Mouse (Mus musculus) hindbrain, embryonic 11.5 days (tissue): ENCODE results near the gene Efna3. TPM values are rescaled to one million over a fixed set of nuclear protein-coding genes. Genes with fewer than 3 reads are reported as not detected.

Experiments
- ATAC-seq: fragments of 200-750 bp; cut with Nextera tagmentation; 2 replicates; pipeline ENCODE4 v1.8.0; 2017; ENCODE audit warnings: mild to moderate bottlenecking, moderate TSS enrichment, moderate library complexity; ENCODE audit not compliant: low FRiP score
- DNase-seq: peaks from one replicate; pipeline ENCODE4 v3.0.0-alpha.2; 2015; ENCODE audit warnings: low spot score
- H3K27ac ChIP-seq: fragments of 300-500 bp; sonication (generic); 2 replicates; pipeline ENCODE4 v1.5.1; 2014; ENCODE audit warnings: mild to moderate bottlenecking, low read depth, low read length
- H3K27me3 ChIP-seq: fragments of 300-500 bp; sonication (generic); 2 replicates; pipeline ENCODE4 v1.6.1; 2014; ENCODE audit warnings: mild to moderate bottlenecking, low read length, moderate library complexity, mixed read lengths; ENCODE audit not compliant: control insufficient read depth, insufficient read depth
- H3K36me3 ChIP-seq: fragments of 300-500 bp; sonication (generic); 2 replicates; pipeline ENCODE4 v1.6.1; 2014; ENCODE audit warnings: mild to moderate bottlenecking, low read length, moderate library complexity, mixed read lengths; ENCODE audit not compliant: control insufficient read depth, insufficient read depth
- H3K4me1 ChIP-seq: fragments of 300-500 bp; sonication (generic); replicated peaks from 2 replicates; pipeline ENCODE4 v1.6.1; 2014; ENCODE audit warnings: low read length, mixed read lengths; ENCODE audit not compliant: control insufficient read depth, insufficient read depth
- H3K4me2 ChIP-seq: fragments of 300-500 bp; sonication (generic); replicated peaks from 2 replicates; pipeline ENCODE4 v1.6.1; 2014; ENCODE audit warnings: mild to moderate bottlenecking, low read depth, low read length
- H3K4me3 ChIP-seq: fragments of 300-500 bp; sonication (generic); 2 replicates; pipeline ENCODE4 v1.5.1; 2014; ENCODE audit warnings: low read depth, low read length
- H3K9ac ChIP-seq: fragments of 300-500 bp; sonication (generic); 2 replicates; pipeline ENCODE4 v1.6.1; 2014; ENCODE audit warnings: low read depth, low read length
- H3K9me3 ChIP-seq: fragments of 300-500 bp; sonication (generic); 2 replicates; pipeline ENCODE4 v1.6.1; 2016; ENCODE audit warnings: low read length; ENCODE audit not compliant: control insufficient read depth
- WGBS: fragments of 180-500 bp; shearing (Covaris S2); extraction: QIAGEN DNeasy Blood & Tissue Kit; methylation state at CpG from one replicate; pipeline ENCODE4 v1.1.7; 2014; 5-methylcytosine and 5-hydroxymethylcytosine counted together
- polyA plus RNA-seq: library from polyadenylated mRNA; unstranded; fragments of >200 nt; fragmentation: Nextera tagmentation; extraction: Ambion mirVana; gene quantifications from 2 replicates; pipeline ENCODE4 v1.2.1, GENCODE M21; 2014

Efna3 gene
- polyA plus RNA-seq, 1 experiment from 2014 or later, result 13.8 TPM

DNA sequence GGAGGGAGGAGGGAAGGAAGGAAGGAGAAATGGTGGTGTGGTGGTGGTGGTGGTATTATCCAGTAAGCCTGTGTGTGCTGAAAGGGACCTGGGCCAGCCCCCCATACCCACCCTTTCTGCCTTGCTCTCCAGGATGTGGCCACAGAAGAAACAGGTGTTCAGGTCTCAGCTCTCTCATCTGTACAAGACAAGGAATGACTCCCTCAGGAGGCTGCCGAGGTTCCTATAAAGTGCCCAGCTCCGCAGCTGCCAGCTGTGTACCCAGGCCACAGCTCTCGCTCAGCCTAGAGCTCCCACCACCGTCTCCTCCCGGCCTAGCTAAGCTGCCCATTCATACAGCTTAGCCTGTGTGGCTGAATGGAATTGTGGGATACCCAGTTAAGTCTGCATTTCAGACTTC, 30.5 kb downstream of the Efna3 start:
- Histone ChIP-seq H3K36me3 (no peaks in the 10 kb centered on the region), H3K9ac (no peak overlapping the region), H3K4me1 (no peaks in the 10 kb centered on the region), H3K27me3 (no peaks in the 10 kb centered on the region), H3K4me2 (no peak overlapping the region), H3K27ac (no peak overlapping the region), H3K9me3 (no peaks in the 10 kb centered on the region), H3K4me3 (no peak overlapping the region)
- no peak for ATAC-seq
- no peak for DNase-seq
- 90% methylated on average over 5 of the region's 5 CpGs for WGBS

- H3K27me3 ChIP-seq, result no peaks in the 10 kb centered on the region
- H3K9me3 ChIP-seq, result no peaks in the 10 kb centered on the region
- no peaks in the 10 kb centered on the region for H3K36me3 ChIP-seq
- ATAC-seq (no peak), DNase-seq (no peak)
- H3K4me1 ChIP-seq, result no peaks in the 10 kb centered on the region
- H3K9ac ChIP-seq, result no peak overlapping the region
- no peak overlapping the region for H3K4me2 ChIP-seq
- H3K4me3 ChIP-seq, result no peak overlapping the region
- no peak overlapping the region for H3K27ac ChIP-seq
- WGBS, result 76% methylated on average over 10 of the region's 10 CpGs
Observed at GRCm38 (mm10) chr3:89291874-89292273, 30.9 kb downstream of the Efna3 start.

- H3K36me3 ChIP-seq, result no peaks in the 10 kb centered on the region
- no peaks in the 10 kb centered on the region for H3K4me1 ChIP-seq
- no peak overlapping the region for H3K27ac ChIP-seq
- no peak overlapping the region for H3K4me3 ChIP-seq
- H3K9me3 ChIP-seq, result no peaks in the 10 kb centered on the region
- DNase-seq, result no peak
- H3K4me2 ChIP-seq, result no peak overlapping the region
- WGBS, result 47% methylated on average over 7 of the region's 7 CpGs
- no peaks in the 10 kb centered on the region for H3K27me3 ChIP-seq
- H3K9ac ChIP-seq, result no peak overlapping the region
- ATAC-seq, result no peak
Observed at GRCm38 (mm10) chr3:89288503-89288928, 34.2 kb downstream of the Efna3 start.

GRCm38 (mm10) chr3:89287286-89287685, 35.5 kb downstream of the Efna3 start:
- Histone ChIP-seq H3K27me3 (no peaks in the 10 kb centered on the region), H3K27ac (no peak overlapping the region), H3K9ac (no peak overlapping the region), H3K9me3 (no peaks in the 10 kb centered on the region), H3K4me2 (no peak overlapping the region), H3K4me1 (no peaks in the 10 kb centered on the region), H3K4me3 (no peak overlapping the region), H3K36me3 (no peaks in the 10 kb centered on the region)
- DNase-seq, result no peak
- WGBS, result 63% methylated on average over 5 of the region's 5 CpGs
- ATAC-seq, result no peak

- Histone ChIP-seq H3K36me3 (no peaks in the 10 kb centered on the region), H3K27ac (no peak overlapping the region), H3K9ac (no peak overlapping the region), H3K27me3 (peaks cover 12% of the 10 kb centered on the region), H3K4me2 (no peak overlapping the region), H3K4me1 (peaks cover 3% of the 10 kb centered on the region), H3K4me3 (no peak overlapping the region), H3K9me3 (no peaks in the 10 kb centered on the region)
- DNase-seq, result no peak
- ATAC-seq, result no peak
- 42% methylated on average over 2 of the region's 2 CpGs for WGBS
Observed at GRCm38 (mm10) chr3:89285526-89285925, 37.2 kb downstream of the Efna3 start.

DNA sequence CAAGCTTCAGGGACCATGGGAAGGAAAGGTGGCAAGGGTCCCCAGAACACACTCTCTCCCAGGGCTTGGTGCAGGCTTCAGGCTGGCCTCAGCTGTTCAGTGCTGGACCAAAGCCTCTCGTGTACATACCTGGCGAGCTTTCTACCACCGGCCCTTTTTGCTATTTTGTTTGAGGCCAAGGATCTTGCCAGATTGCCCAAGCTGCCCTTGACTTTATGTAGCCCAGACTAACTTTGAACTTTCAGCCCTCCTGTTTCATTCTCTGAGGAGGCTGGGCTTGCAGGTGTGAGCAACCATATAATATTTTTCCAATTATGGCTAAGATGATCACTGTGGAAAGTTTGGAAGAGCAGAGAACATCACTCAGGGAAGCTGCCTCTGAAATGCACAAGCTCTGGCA, 38.5 kb downstream of the Efna3 start:
- H3K9ac ChIP-seq, result no peak overlapping the region
- H3K4me2 ChIP-seq, result no peak overlapping the region
- H3K4me3 ChIP-seq, result no peak overlapping the region
- peaks cover 8% of the 10 kb centered on the region for H3K4me1 ChIP-seq
- no peak overlapping the region for H3K27ac ChIP-seq
- peaks cover 25% of the 10 kb centered on the region for H3K27me3 ChIP-seq
- no peak for ATAC-seq
- DNase-seq, result no peak
- no peaks in the 10 kb centered on the region for H3K9me3 ChIP-seq
- no peaks in the 10 kb centered on the region for H3K36me3 ChIP-seq
- WGBS, result 84% methylated on average over 3 of the region's 3 CpGs

DNA sequence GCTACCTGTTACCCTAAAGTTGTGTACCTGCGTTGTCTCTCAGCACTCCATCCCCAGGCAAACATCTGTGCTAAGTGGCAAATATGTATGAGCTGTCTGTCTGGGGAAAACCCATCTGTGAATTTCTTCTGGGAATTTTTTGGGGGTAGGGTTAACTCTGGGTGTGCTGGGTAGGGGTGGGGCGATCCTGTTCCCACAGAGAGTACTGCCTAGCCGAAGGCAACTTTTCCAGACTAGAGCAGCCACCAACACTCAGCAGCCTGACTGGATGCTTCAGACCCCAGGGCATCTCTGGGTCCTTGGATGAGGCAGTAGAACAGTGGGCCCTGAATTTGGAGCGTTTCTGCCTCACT, 40.5 kb downstream of the Efna3 start:
- Histone ChIP-seq H3K4me3 (no peak overlapping the region), H3K4me1 (peaks cover 13% of the 10 kb centered on the region), H3K4me2 (no peak overlapping the region), H3K9me3 (no peaks in the 10 kb centered on the region), H3K27ac (no peak overlapping the region), H3K27me3 (peaks cover 34% of the 10 kb centered on the region), H3K36me3 (no peaks in the 10 kb centered on the region), H3K9ac (peak overlapping the region; percentile 45)
- ATAC-seq (no peak), DNase-seq (no peak)
- 31% methylated on average over 4 of the region's 4 CpGs for WGBS

DNA sequence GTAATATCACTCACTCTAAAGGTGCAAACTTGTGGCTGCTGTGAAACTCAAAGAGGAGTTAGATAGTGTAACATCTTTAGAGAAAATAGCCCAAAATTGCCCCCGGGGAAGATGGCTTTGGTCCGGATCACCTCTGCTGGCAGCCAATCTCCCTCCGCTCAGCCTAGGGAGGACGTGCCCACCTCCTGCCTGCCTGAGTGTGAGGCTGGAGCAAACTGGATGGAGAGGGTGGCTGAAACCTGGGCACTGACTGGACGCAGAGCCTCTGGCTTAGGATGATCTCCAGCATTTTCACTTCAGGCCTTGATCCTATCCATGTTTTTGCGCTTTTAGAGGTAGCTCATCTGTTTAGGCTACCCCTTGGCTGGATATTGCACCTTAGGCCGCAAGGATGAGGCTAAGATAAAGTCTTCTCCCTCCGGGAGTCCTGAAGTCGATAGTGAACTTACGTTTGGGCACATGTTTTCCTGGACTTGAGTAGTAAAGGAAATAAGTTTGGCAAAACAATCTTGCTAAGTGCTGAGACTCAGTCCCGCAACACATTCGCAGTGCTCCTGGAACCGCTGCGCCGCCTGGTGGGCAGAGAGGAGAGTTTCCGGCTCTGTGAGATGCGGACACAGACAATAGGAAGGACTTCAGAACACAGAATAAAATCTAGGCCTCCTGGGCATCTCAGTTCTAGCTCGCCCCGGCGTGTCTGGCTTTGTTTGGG, 41.0 kb downstream of the Efna3 start:
- H3K27me3 ChIP-seq, result peaks cover 38% of the 10 kb centered on the region
- ATAC-seq (no peak), DNase-seq (peak; percentile 97)
- 13% methylated on average over 20 of the region's 20 CpGs for WGBS
- peak overlapping the region; percentile 85; the same call in 1 of the 2 replicates for H3K4me2 ChIP-seq
- H3K4me3 ChIP-seq, result peak overlapping the region; percentile 38
- H3K36me3 ChIP-seq, result no peaks in the 10 kb centered on the region
- peak overlapping the region; percentile 45 for H3K9ac ChIP-seq
- peaks cover 13% of the 10 kb centered on the region for H3K4me1 ChIP-seq
- H3K9me3 ChIP-seq, result no peaks in the 10 kb centered on the region
- no peak overlapping the region for H3K27ac ChIP-seq
